Mouse (Mus musculus) stomach, postnatal 0 days (tissue): ENCODE measurements around the gene Zdhhc19. TPM values are rescaled to one million over a fixed set of nuclear protein-coding genes. Genes with fewer than 3 reads are reported as not detected.
A peak's percentile ranks its signal among the peaks of the same experiment; 100 is the strongest.

Experiments
- ATAC-seq: fragments of 200-750 bp; cut with Nextera tagmentation; 2 replicates; pipeline ENCODE4 v1.8.0; 2017; ENCODE audit not compliant: low FRiP score, low TSS enrichment
- DNase-seq: peaks from one replicate; pipeline ENCODE4 v3.0.0-alpha.2; 2016; ENCODE audit warnings: low spot score
- H3K27ac ChIP-seq: fragments of 300-500 bp; sonication (generic); replicated peaks from 2 replicates; pipeline ENCODE4 v1.5.1; 2014; ENCODE audit warnings: mild to moderate bottlenecking, control low read depth
- H3K27me3 ChIP-seq: fragments of 300-500 bp; sonication (generic); 2 replicates; pipeline ENCODE4 v1.6.1; 2014; ENCODE audit warnings: low read length; ENCODE audit not compliant: control insufficient read depth, insufficient read depth
- H3K36me3 ChIP-seq: fragments of 300-500 bp; sonication (generic); 2 replicates; pipeline ENCODE4 v1.6.1; 2014; ENCODE audit warnings: low read length, mixed read lengths; ENCODE audit not compliant: control insufficient read depth, insufficient read depth
- H3K4me1 ChIP-seq: fragments of 300-500 bp; sonication (generic); replicated peaks from 2 replicates; pipeline ENCODE4 v1.6.1; 2014; ENCODE audit warnings: antibody characterized with exemption; ENCODE audit not compliant: control insufficient read depth, insufficient read depth
- H3K4me2 ChIP-seq: fragments of 300-500 bp; sonication (generic); replicated peaks from 2 replicates; pipeline ENCODE4 v1.6.1; 2014; ENCODE audit warnings: low read depth, mild to moderate bottlenecking, control low read depth, moderate library complexity
- H3K4me3 ChIP-seq: fragments of 300-500 bp; sonication (generic); 2 replicates; pipeline ENCODE4 v1.5.1; 2014; ENCODE audit warnings: low read depth, low read length, control low read depth
- H3K9ac ChIP-seq: fragments of 300-500 bp; sonication (generic); 2 replicates; pipeline ENCODE4 v1.6.1; 2014; ENCODE audit warnings: mild to moderate bottlenecking, low read length, control low read depth, mixed read lengths
- H3K9me3 ChIP-seq: fragments of 300-500 bp; sonication (generic); 2 replicates; pipeline ENCODE4 v1.6.1; 2016; ENCODE audit warnings: low read length; ENCODE audit not compliant: control insufficient read depth
- CTCF ChIP-seq: IDR thresholded peaks from 2 replicates; pipeline ENCODE4 v1.5.1; 2016; ENCODE audit warnings: antibody characterized with exemption, low read depth, mild to moderate bottlenecking, moderate library complexity
- EP300 ChIP-seq: optimal IDR thresholded peaks from 2 replicates; pipeline ENCODE3; 2016; ENCODE audit warnings: antibody characterized with exemption
- WGBS: fragments of 180-500 bp; shearing (Covaris S2); extraction: QIAGEN DNeasy Blood & Tissue Kit; methylation state at CpG from one replicate; pipeline ENCODE4 v1.1.7; 2014; 5-methylcytosine and 5-hydroxymethylcytosine counted together
- polyA plus RNA-seq: library from polyadenylated mRNA; unstranded; fragments of >200 nt; fragmentation: Nextera tagmentation; extraction: Ambion mirVana; gene quantifications from 2 replicates; pipeline ENCODE4 v1.2.1, GENCODE M21; 2015

The Zdhhc19 gene
- polyA plus RNA-seq, 1 experiment from 2014 or later, result not detected

- TF ChIP-seq CTCF, result no peak
- TF ChIP-seq EP300, result no peak
- Histone ChIP-seq H3K27me3 (no peaks in the 10 kb centered on the region), H3K9ac (no peak overlapping the region), H3K4me3 (no peak overlapping the region), H3K9me3 (no peaks in the 10 kb centered on the region), H3K36me3 (peaks cover 9% of the 10 kb centered on the region), H3K4me2 (no peak overlapping the region), H3K4me1 (no peaks in the 10 kb centered on the region), H3K27ac (no peak overlapping the region)
- DNase-seq, result peak; percentile 39
- peak; percentile 71 for ATAC-seq
These were observed 40.0 kb upstream of the Zdhhc19 start for GRCm38 (mm10) chr16:32456086-32456485.

GRCm38 (mm10) chr16:32456761-32457160 lies 39.3 kb upstream of the Zdhhc19 start:
- peak; percentile 29; the same call in 1 of the 2 replicates for ATAC-seq
- DNase-seq, result no peak
- Histone ChIP-seq H3K36me3 (peaks cover 9% of the 10 kb centered on the region), H3K27me3 (no peaks in the 10 kb centered on the region), H3K9ac (no peak overlapping the region), H3K4me1 (no peaks in the 10 kb centered on the region), H3K4me2 (no peak overlapping the region), H3K9me3 (no peaks in the 10 kb centered on the region), H3K27ac (no peak overlapping the region), H3K4me3 (no peak overlapping the region)
- no peak for TF ChIP-seq CTCF
- no peak for TF ChIP-seq EP300
- 73% methylated on average over 1 of the region's 1 CpGs for WGBS

GRCm38 (mm10) chr16:32457589-32458386 lies 38.3 kb upstream of the Zdhhc19 start:
- TF ChIP-seq CTCF, result peak; percentile 74
- TF ChIP-seq EP300, result no peak
- Histone ChIP-seq H3K9ac (no peak overlapping the region), H3K9me3 (no peaks in the 10 kb centered on the region), H3K27me3 (no peaks in the 10 kb centered on the region), H3K36me3 (peaks cover 9% of the 10 kb centered on the region), H3K4me1 (no peaks in the 10 kb centered on the region), H3K27ac (no peak overlapping the region), H3K4me2 (no peak overlapping the region), H3K4me3 (no peak overlapping the region)
- ATAC-seq (no peak), DNase-seq (peak; percentile 46)
- WGBS, result 63% methylated on average over 10 of the region's 10 CpGs

GRCm38 (mm10) chr16:32460518-32460917 lies 35.5 kb upstream of the Zdhhc19 start:
- Histone ChIP-seq H3K4me1 (no peaks in the 10 kb centered on the region), H3K4me3 (no peak overlapping the region), H3K9ac (no peak overlapping the region), H3K4me2 (no peak overlapping the region), H3K9me3 (no peaks in the 10 kb centered on the region), H3K27ac (no peak overlapping the region), H3K27me3 (no peaks in the 10 kb centered on the region), H3K36me3 (peaks cover 5% of the 10 kb centered on the region; the same call in 1 of the 2 replicates)
- 62% methylated on average over 4 of the region's 4 CpGs for WGBS
- ATAC-seq (no peak), DNase-seq (no peak)
- TF ChIP-seq EP300 (no peak), CTCF (peak; percentile 52)

GRCm38 (mm10) chr16:32461713-32462112 lies 34.4 kb upstream of the Zdhhc19 start:
- Histone ChIP-seq H3K36me3 (0 out of 2 replicates have a peak, but pooled peaks cover 3% of the 10 kb centered on the region), H3K4me3 (no peak overlapping the region), H3K4me2 (no peak overlapping the region), H3K27ac (no peak overlapping the region), H3K4me1 (no peaks in the 10 kb centered on the region), H3K9ac (no peak overlapping the region), H3K27me3 (no peaks in the 10 kb centered on the region), H3K9me3 (no peaks in the 10 kb centered on the region)
- DNase-seq (no peak), ATAC-seq (peak; percentile 69)
- TF ChIP-seq EP300 (no peak), CTCF (no peak)
- WGBS, result 66% methylated on average over 5 of the region's 5 CpGs

GRCm38 (mm10) chr16:32462950-32463349 lies 33.1 kb upstream of the Zdhhc19 start:
- no peaks in the 10 kb centered on the region for H3K27me3 ChIP-seq
- no peak overlapping the region for H3K4me3 ChIP-seq
- H3K4me1 ChIP-seq, result no peaks in the 10 kb centered on the region
- H3K36me3 ChIP-seq, result peaks cover 3% of the 10 kb centered on the region; the same call in 1 of the 2 replicates
- ATAC-seq (no peak), DNase-seq (no peak)
- no peak overlapping the region for H3K4me2 ChIP-seq
- WGBS, result 95% methylated on average over 16 of the region's 16 CpGs
- H3K9me3 ChIP-seq, result no peaks in the 10 kb centered on the region
- no peak overlapping the region for H3K9ac ChIP-seq
- peak overlapping the region; percentile 65; the same call in 1 of the 2 replicates for H3K27ac ChIP-seq
- TF ChIP-seq CTCF, result no peak
- TF ChIP-seq EP300, result no peak
